Mouse (Mus musculus) 3T3-L1 (cell line): ENCODE results near the gene Taar8b.
"Not testable (repeated sequence)": the region's sequence is repeated elsewhere in the genome, so short reads cannot be mapped to it uniquely, and the experiment has no call there.

Experiments
- DNase-seq: peaks from one replicate; pipeline ENCODE4 v3.0.0-alpha.2; 2015; ENCODE audit warnings: low read depth, low spot score

Gene Taar8b

DNA sequence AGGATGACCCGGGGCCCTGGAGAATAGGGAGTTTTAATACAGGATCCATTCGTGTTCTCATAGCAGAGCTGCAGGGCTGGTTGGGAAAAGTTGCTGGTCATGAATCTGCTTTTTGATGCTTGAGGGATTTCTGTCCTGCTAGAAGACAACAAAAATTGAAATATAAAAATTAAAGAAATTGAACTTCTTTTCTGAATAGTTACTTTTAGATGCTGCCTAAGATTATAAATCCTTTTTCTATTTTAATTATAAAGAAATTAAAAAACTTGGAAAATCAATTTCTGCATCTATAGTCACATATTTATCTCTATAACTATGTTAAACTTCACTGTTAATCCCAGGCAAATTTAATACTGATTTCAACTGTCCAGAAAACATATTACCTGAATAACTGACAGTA lies at the start of gene Taar8b:
Taar8b (minus strand) TSS at position 101 of the 400 bp plus-strand sequence.
- no peak for DNase-seq

DNA sequence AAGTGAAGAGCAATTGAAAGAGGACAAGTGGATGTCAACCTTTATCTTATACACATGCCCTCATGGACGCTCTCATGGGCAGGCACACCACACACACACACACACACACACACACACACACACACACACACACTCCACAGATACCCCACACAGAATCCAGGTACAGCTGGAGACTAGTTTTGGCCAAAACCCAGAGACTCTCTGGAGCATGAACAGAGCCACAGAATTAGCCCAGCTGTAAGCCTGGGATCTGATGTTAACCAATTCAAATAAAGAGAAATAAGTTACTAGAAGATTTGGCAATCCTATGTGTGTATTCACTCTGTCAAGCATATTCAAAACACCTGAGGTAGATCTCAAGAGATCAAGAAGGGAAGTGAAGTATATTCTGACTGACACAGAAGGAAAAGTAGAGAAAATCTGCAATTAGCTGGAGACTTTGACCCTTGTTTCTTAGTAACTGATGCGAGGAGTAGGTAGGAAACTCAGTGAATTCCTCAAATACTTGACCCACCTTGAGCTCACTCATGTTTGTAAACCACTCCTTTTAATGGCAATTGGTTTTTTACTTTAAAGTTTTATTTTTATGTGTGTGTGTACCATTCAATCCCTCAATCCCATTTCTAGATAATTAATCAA lies 46.6 kb upstream of the Taar8b start:
- no peak for DNase-seq

DNA sequence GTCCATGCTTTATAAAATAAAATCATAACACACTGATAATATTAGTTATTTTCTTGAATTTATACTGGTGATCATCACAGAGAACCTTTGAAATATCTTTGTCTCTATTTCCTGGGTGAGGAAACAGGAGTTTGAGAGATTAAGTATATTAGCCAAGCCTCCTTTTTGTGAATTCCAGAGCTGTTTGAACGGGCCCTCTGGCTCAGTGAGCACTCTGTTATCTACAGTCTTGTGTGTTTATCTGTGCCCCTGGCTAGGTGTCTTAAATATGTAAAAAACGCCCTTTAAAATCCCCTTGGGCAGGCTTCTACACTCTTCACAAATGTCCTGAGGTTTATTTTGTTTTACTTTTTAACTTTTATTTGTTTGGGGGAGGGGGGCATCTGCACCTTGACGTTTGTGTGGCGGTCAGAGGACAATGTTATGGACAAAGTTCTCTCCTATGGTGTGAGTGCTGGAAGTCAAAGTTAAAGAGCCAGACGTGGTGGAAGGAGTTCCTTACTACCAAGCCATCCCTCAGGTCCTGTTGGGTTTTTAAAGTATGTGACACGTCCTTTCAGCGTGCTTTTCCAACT lies 42.1 kb upstream of the Taar8b start:
- no peak for DNase-seq

DNA sequence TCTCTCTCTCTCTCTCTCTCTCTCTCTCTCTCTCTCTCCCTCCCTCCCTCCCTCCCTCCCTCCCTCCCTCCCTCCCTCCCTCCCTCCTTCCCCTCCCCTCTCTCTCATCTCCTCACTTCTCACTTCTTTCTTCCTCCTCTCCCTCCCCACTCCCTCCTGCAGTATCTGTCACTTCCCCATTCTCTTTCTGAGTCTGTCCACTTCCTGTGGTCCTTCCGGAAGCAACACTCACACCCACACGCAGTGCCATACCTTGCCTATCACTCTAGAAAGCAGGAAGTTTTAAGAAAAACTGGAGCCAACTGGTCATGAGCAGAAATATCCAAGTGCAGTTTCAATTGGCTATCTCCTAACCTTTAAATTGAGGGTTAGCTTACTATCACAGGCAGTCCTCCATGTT lies 41.0 kb upstream of the Taar8b start:
- no peak for DNase-seq

DNA sequence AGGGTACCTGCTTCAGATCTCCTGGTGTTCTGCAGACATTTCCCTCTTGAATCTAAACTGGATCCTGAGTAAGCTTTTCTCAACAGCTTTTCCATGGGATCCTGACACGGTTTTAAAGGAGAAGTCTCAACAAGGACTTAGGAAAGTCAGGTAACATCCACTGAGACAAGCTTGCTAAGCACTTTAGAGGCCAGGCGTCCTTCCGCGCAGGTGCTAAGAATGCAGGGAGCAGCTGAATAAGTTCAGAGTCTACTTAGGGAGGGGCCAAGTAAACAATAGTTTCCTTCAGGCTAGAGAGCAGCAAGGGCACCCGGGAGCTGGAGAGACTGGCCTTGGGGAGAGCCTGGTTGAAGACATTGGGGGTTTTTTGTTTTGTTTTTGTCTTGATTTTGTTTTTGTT lies 40.2 kb upstream of the Taar8b start:
- DNase-seq, result no peak

DNA sequence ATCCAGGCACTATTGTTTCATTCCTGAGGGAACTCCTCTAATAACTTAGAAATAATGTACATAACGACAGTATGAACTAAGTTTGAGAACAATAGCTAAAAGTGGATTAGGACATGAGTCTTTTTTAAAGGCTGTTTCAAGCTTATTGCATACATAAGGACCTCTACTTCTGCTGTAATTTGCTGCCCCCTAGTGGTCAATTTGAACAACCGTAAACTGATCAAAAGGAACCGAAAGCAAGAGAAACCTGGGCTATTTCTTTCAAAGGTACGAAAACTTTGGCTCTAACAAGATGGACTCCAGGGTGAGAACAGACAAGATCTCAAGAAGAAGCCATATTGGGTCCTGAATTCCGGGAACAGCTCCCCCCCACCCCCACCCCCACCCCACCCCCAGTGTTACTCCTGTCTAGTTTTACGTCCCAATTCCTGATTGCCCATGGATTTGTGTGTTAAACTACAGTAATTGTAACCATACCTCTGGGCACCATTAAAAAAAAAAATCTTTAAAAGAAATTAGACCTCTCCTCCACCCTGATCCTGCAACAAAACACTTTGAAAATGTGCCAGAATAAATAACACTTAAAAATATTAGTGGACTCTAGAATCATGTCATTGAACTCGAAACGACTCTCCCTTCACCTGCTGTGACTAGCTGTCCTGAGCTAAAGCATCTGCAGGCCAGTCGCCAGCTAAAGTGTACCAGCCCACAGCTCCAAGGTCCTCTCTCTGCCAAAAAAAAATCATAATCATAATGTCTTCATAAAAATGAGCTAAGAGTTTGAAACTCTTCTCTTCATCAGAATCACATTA lies 39.6 kb upstream of the Taar8b start:
- DNase-seq, result peak; percentile 84

DNA sequence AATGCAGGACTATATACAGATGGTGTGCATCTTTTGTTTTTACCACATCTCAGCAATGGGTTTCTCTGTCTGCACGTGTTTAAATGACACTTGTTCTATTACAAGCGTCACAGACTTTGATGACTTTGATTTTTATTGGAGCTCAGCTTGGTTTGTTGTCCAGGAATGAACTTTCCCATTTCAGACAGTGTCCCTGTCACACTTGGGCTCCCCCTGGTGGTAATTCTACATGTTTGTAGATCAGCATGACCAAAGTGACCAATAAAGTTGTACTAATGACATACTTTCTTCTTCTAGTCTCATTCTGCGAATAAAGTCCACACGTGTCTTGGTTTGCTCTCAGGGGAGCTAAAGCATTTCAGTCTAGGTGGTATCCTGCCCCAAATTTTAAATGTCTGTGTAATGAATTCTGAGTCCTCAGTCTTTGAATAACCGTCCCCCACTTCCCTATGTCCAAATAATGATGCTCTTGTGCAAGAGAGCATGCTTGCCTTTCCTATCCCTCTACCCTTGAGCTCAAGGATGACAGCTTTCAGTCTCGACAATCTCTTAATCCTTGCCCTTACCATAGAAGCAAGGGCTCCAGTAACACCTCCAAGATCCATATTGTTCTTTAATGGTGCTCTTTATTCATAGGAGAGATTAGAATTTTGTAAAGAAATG lies 19.2 kb upstream of the Taar8b start:
- DNase-seq, result peak; percentile 72

DNA sequence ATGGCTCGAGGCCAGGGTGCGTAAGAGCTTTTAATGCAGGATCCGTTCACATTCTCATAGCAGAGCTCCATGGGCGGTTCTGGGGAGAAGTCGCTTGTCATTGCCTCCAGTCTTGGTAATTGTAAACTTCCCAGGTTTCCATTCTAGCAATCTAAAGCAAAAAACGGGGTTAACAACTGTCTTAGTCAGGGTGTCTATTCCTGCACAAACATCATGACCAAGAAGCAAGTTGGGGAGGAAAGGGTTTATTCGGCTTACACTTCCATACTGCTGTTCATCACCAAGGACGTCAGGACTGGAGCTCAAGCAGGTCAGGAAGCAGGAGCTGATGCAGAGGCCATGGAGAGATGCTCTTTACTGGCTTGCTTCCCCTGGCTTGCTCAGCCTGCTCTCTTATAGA lies 17.3 kb upstream of the Taar8b start, which contains the start of gene Taar9:
Taar9 (minus strand) TSS at position 101 of the 400 bp plus-strand sequence.
- DNase-seq, result not testable (repeated sequence)

DNA sequence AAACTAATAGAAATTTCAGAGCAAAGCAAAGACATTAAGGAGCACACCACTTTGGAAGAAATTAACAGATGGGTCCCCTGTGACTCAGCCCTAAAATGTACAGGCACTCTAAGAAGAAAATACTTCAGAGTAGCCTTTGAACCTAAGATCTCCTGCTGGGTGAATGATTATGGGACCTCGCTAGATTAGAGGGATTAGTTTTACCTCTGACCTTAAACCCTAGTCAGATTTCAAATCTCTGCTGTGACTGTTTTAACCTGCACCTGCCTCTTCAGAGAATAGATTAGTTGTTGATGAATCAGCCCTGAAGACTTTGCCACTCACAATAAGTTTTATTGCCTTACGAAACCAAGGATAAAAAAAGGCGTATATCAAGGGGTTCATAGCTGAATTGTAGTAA lies 16.1 kb upstream of the Taar8b start:
- no peak for DNase-seq

- no peak for DNase-seq
Measured at GRCm38 (mm10) chr10:24107747-24108146, 15.7 kb upstream of the Taar8b start.

GRCm38 (mm10) chr10:24103299-24103698 lies 11.2 kb upstream of the Taar8b start:
- DNase-seq, result not testable (repeated sequence)

- not testable (repeated sequence) for DNase-seq
Measured at GRCm38 (mm10) chr10:24101812-24102211, 9.7 kb upstream of the Taar8b start, which contains the start of gene Taar8c. Gene Taar8c (minus strand): TSS chr10:24101912.

DNA sequence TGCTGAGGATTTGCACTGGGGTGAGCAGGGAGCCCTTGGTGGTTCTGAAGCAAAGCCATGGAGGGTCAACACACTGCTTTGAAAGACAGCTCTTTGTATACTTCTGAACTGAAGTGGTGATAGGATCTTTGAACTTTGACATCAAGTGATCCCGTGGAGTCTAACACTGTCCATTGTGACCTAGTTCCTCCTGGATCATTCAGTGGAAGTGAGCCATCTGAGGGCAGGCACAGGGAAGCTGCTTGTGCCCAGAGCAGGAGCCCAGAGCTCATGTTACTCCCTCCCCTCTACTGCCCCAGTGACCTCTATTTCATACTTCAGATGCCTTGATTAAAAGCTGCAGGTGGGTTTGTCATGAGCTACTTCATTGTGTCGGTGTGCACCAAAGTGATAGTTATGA lies 4.9 kb upstream of the Taar8b start:
- DNase-seq, result not testable (repeated sequence)

DNA sequence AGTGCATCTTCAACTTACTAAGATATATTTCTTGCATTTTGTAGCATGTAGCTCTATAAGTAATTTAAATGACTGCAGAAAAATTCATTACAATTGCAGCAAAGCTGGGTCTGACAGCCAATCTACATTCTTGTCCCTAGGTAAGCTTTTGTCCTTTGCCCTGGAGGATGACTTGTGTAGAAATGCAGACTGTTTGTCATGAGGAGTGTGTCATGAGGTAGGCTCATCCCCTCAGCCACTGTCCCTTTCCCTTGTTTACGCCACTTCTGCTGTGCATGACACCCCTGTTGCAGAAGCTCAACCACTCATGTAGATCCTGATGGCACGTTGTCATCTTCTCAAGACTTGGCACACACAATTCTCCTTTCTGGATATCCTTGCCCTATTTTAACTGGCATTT lies 4.9 kb downstream of the Taar8b start:
- DNase-seq, result no peak

DNA sequence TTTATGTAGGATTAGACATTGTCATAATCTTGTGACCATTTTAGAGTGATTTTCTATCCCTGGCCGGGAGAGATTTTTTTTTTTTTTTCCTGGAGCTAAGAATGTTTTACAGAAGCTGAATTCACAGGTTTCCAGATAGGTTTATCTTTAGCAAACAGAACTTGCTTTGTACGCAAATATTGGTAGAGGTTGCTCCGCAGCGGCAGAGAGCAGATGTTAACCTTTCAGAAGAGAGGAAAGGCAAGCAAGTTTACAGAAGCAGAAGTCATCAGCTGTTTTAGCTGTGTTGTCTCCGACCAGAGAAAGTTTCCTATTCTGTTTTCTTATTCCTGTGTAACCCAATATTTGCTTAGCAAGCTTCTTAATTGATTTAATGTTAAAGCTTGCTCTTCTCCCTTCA lies 5.5 kb downstream of the Taar8b start:
- DNase-seq, result no peak

DNA sequence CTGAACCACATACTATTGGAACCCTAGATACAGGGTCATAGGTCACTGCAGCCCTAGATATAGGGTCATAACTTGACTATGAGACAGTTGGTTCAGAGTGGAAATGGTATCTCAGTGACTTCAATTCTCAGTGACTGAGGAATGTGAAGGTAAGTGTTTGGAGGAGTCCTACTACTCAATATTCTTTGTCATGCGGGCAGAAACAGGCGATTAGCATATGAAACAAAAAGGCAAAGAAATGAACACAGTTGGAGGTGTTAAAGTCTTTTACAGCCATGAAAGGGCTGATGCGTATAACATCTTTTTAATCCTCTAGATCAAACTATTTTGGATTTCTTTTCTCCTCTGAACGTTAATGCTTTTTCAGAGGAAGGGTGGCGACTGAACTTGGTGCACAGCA lies 6.2 kb downstream of the Taar8b start:
- DNase-seq, result no peak

GRCm38 (mm10) chr10:24080166-24080565 lies 11.9 kb downstream of the Taar8b start:
- DNase-seq, result peak; percentile 60

DNA sequence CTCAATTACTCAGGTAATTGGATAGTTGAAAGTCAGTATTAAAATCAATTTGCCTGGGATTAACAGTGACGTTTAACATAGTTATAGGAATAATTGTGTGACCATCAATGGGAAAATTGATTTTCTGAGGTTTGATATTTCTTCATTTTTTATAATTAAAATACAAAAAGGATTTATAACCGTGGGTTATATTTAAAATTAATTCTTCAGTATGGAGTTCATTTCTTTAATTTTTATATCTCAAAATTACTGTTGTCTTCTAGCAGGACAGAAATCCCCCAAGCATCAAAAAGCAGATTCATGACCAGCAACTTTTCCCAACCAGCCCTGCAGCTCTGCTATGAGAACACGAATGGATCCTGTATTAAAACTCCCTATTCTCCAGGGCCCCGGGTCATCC lies 15.9 kb downstream of the Taar8b start, which contains the start of gene Taar8a:
Taar8a (plus strand) TSS at position 301 of the 400 bp plus-strand sequence.
- not testable (repeated sequence) for DNase-seq

DNA sequence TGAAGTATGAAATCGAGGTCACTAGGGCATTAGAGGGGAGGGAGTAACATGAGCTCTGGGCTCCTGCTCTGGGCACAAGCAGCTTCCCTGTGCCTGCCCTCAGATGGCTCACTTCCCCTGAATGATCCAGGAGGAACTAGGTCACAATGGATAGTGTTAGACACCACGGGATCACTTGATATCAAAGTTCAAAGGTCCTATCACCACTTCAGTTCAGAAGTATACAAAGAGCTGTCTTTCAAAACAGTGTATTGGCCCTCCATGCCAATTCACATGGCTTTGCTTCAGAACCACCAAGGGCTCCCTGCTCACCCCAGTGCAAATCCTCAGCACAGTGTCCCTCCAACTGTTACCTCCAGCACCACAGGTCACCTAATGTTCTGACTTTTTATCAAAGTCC lies 17.3 kb downstream of the Taar8b start:
- not testable (repeated sequence) for DNase-seq

- no peak for DNase-seq
Measured at GRCm38 (mm10) chr10:24058986-24059385, 33.1 kb downstream of the Taar8b start.

DNA sequence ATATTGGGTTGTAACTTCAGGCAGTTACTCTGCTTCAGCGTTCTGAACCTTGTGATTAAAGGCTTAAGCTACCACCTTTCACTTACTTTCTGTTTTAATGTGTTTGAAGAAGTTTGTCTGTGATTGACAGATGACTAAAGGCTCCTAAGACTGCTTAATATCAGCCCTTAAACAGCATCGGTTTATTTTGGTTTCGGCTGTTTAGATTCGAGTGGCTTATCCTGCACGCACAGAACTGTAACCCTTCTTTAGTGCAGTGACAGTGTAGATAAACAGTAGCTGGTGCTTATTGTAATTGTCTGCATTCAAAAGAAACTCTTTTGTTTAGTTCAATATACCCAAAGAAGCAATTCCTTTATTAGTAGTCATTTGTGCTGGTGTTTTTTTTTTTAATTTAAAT lies 40.1 kb downstream of the Taar8b start:
- no peak for DNase-seq

DNA sequence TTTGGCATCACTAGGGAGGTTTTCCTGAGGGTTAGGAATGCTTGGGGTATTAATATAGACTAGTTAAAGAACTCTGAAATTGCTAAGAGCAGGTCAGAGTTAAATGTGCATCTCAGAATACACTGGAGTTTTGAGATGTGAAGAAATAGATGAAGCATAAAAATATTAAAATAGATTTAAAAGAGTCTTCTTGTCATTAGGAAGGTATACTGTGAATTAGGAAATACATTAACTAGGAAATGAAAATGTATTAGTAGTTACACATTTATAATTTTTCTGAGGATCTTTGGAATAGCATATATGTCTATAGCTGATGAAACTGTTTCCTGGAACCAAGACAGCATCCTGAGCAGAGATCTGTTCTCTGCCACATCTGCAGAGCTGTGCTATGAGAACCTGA lies 42.9 kb downstream of the Taar8b start, which contains the start of gene Taar7f:
Taar7f (plus strand) TSS at position 301 of the 400 bp plus-strand sequence.
- no peak for DNase-seq
